Mouse (Mus musculus) embryonic fibroblast, embryonic 13.5 days (primary cell): ENCODE data around the gene Scfd2.

ENCODE experiments used
- CTCF ChIP-seq: IDR thresholded peaks from 2 replicates; pipeline ENCODE4 v1.5.1; 2011; ENCODE audit warnings: mild to moderate bottlenecking, control low read depth, low read length, moderate library complexity, borderline replicate concordance; ENCODE audit not compliant: insufficient read depth
- POLR2A ChIP-seq: IDR thresholded peaks from 2 replicates; pipeline ENCODE4 v1.6.1; 2011; ENCODE audit warnings: low read depth, mild to moderate bottlenecking, control low read depth, low read length, moderate library complexity

DNA sequence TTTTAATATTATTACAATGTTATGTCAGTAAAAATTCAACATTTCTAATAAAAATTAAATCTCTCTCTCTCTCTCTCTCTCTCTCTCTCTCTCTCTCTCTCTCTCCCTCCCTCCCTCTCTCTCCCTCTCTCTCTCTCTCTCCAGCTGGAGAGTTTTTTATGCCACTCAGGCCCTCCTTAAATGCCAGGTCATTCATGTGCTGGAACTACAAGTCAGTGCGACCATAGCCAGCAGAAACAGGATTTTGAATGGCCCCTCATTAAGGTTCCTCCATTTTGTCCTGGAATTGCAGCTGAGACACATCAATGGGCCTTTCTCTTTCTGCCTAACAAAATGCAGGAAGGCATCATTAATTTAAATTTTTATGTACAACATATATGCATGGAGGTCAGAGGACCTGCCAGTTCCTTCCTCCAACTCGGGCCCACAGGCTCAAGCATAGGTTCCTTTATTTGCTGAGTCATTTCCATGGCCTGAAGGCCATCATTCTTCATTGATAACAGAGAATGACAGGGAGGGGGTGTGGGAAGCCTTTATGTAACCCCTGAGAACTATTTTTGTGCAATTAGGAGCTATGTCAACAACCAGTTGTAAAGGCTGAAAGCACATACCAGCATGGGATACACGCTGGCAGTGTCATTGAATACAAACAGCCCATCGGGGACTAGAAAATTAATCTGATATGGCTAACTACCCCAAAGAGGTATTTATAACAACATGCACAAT lies 165.4 kb downstream of the Scfd2 start:
- TF ChIP-seq CTCF = no peak
- TF ChIP-seq POLR2A = no peak
